Mouse (Mus musculus): ENCODE measurements around the gene Crtam. TPM values are rescaled to one million over a fixed set of nuclear protein-coding genes. Genes with fewer than 3 reads are reported as not detected.

Gene Crtam
- total RNA-seq, 2 experiments from 2014 or later: 0.14 TPM; not detected in 1

Other genes with a start within 250 kb of the Crtam start
- gene Hspa8, start 203.6 kb downstream of the Crtam start, total RNA-seq (2021): 1,000 to 10,000 TPM; 1,094 to 1,113 TPM
- gene Bsx, start 130.5 kb downstream of the Crtam start, total RNA-seq (2021): not detected
- gene Jhy, start 40.5 kb downstream of the Crtam start, total RNA-seq (2021): not detected
- 1 to 10 TPM; 2.2 to 3.3 TPM for gene Ubash3b, start 157.1 kb upstream of the Crtam start, total RNA-seq (2021)